Mouse (Mus musculus) heart, adult 18-20 months (tissue): Measurements from ENCODE around the gene Mrpl22. TPM values are rescaled to one million over a fixed set of nuclear protein-coding genes. Genes with fewer than 3 reads are reported as not detected.
"Not testable (repeated sequence)": the region's sequence is repeated elsewhere in the genome, so short reads cannot be mapped to it uniquely, and the experiment has no call there.

Experiments
- DNase-seq, 2 experiments: peaks; one replicate each; pipeline ENCODE4 v3.0.0; 2021 to 2022; ENCODE audit warnings: mixed read lengths in 1 of 2
- total RNA-seq, 2 experiments: library from RNA; stranded (reverse); gene quantifications; 2 replicates each; pipeline ENCODE4 v1.2.3; 2021

Mrpl22 gene
- total RNA-seq, 2 experiments from 2014 or later, result 51.2 to 53.4 TPM

DNA sequence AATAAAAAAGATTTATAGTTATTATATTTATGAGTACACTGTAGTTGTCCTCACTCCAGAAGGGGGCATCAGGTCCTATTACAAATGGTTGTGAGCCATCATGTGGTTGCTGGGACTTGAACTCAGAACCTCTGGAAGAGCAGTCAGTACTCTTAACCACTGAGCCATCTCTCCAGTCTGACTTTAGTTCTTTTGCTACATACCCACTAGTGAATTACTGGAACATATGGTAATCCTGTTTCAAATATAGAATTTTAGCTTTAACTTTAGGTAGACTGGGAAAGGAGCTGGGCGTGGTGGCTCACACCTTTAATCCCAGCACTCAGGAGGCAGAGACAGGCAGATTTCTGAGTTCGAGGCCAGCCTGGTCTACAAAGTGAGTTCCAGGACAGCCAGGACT is 56.6 kb downstream of the Mrpl22 start:
- not testable (repeated sequence) for DNase-seq

Other genes with a start within 250 kb of the Mrpl22 start
- 10 to 100 TPM; 57.8 to 59.9 TPM for gene Larp1, start 162.6 kb upstream of the Mrpl22 start, total RNA-seq
- gene Gm12248, start 78.5 kb upstream of the Mrpl22 start, total RNA-seq, result not detected
- gene Cnot8, start 67.5 kb upstream of the Mrpl22 start, total RNA-seq, result 10 to 100 TPM; 36.3 to 37.4 TPM
- 10 to 100 TPM in 1 of 2 experiments, 1 to 10 TPM in 1; 8.7 to 10.0 TPM for gene Gemin5, start 3.1 kb upstream of the Mrpl22 start, total RNA-seq
- 10 to 100 TPM in 1 of 2 experiments, 1 to 10 TPM in 1; 9.2 to 33.3 TPM for gene Igtp, start 27.9 kb downstream of the Mrpl22 start, total RNA-seq
- 10 to 100 TPM; 10.0 to 30.3 TPM for gene Irgm2, start 28.0 kb downstream of the Mrpl22 start, total RNA-seq
- not detected for gene 4930438A08Rik, start 103.1 kb downstream of the Mrpl22 start, total RNA-seq
- 1 to 10 TPM; 2.5 to 4.4 TPM for gene Zfp692, start 135.4 kb downstream of the Mrpl22 start, total RNA-seq
- 10 to 100 TPM; 35.2 to 42.4 TPM for gene Zfp672, start 158.7 kb downstream of the Mrpl22 start, total RNA-seq
- gene Sh3bp5l, start 159.1 kb downstream of the Mrpl22 start, total RNA-seq, result 10 to 100 TPM; 27.7 to 30.0 TPM
- gene Lypd8, start 207.4 kb downstream of the Mrpl22 start, total RNA-seq, result not detected
- not detected for gene 1810065E05Rik, start 249.4 kb downstream of the Mrpl22 start, total RNA-seq